Mouse (Mus musculus) G1E (cell line): ENCODE measurements around the gene Ednra. TPM values are rescaled to one million over a fixed set of nuclear protein-coding genes. Genes with fewer than 3 reads are reported as not detected.

Source experiments
- ATAC-seq: 2 replicates; pipeline ENCODE4 v1.8.0; 2016; ENCODE audit warnings: mild to moderate bottlenecking; ENCODE audit not compliant: insufficient number of reproducible peaks, poor library complexity, low FRiP score, severe bottlenecking; ENCODE audit errors: extremely low read depth
- DNase-seq: peaks from one replicate; pipeline ENCODE4 v3.0.0; 2012; ENCODE audit warnings: low spot score
- H3K27me3 ChIP-seq: 2 replicates; pipeline ENCODE4 v1.6.1; 2012; ENCODE audit warnings: mild to moderate bottlenecking, low read length, inconsistent platforms; ENCODE audit not compliant: insufficient read depth
- H3K36me3 ChIP-seq: replicated peaks from 2 replicates; pipeline ENCODE3; 2012; ENCODE audit warnings: mild to moderate bottlenecking, inconsistent platforms
- H3K4me1 ChIP-seq: 2 replicates; pipeline ENCODE4 v1.6.1; 2012; ENCODE audit warnings: low read depth, low read length, inconsistent platforms, mixed read lengths; ENCODE audit not compliant: insufficient read depth
- H3K4me3 ChIP-seq: 2 replicates; pipeline ENCODE4 v1.5.1; 2012; ENCODE audit warnings: low read depth, mild to moderate bottlenecking, inconsistent platforms, low read length, moderate library complexity, mixed read lengths
- H3K9me3 ChIP-seq: replicated peaks from 2 replicates; pipeline ENCODE4 v1.6.1; 2012; ENCODE audit warnings: inconsistent platforms
- CTCF ChIP-seq: IDR thresholded peaks from 2 replicates; pipeline ENCODE4 v1.5.1; 2012; ENCODE audit warnings: low read depth, low read length, inconsistent platforms, mixed read lengths
- GATA1 ChIP-seq: IDR thresholded peaks from 2 replicates; pipeline ENCODE4 v1.6.1; 2012; ENCODE audit warnings: borderline replicate concordance, low read length, inconsistent platforms, mixed read lengths
- GATA2 ChIP-seq: IDR thresholded peaks from 2 replicates; pipeline ENCODE4 v1.6.1; 2012; ENCODE audit warnings: low read depth, low read length, inconsistent platforms, borderline replicate concordance
- POLR2AphosphoS5 ChIP-seq: IDR thresholded peaks from 2 replicates; pipeline ENCODE4 v1.6.1; 2012; ENCODE audit warnings: low read depth, low read length, inconsistent platforms; ENCODE audit not compliant: insufficient replicate concordance
- TAL1 ChIP-seq: conservative IDR thresholded peaks from 2 replicates; pipeline ENCODE4 v1.6.1; 2012; ENCODE audit warnings: low read depth, low read length, inconsistent platforms, mixed read lengths
- polyA plus RNA-seq: library from polyadenylated mRNA; stranded (reverse); fragments of >175 nt; gene quantifications from 2 replicates; pipeline ENCODE4 v1.2.3, GENCODE M21; 2012
- total RNA-seq, 2 experiments: library from RNA; stranded (forward) in 1 of 2; stranded (reverse) in 1 of 2; fragments of 200-1000 nt in 1 of 2; fragments of >200 nt in 1 of 2; fragmentation: Nextera tagmentation in 1 of 2; gene quantifications; 2 replicates each; pipeline ENCODE4 v1.2.3; 2014 to 2017

Gene Ednra
- total and polyA plus RNA-seq, 3 experiments = 0.11 TPM; not detected in 2

DNA sequence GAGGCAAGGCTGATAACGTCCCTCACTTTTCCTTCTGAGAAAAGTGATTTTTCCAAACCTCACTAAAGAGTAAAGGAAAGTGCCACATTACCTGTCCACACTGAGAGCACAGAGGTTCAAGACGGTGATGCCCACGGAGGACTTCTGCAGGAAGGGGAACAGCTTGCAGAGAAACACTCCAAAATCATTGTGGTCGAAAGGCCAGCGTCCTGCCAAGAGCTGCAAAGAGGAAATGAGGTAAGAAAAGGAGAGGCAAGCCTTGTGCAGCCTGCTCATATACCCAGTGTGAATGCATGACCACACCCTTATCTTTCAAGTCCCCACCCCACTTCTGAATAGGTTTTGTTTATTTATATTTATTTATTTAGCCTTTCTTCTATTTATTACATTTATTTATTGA lies 35.3 kb downstream of the Ednra start:
- Histone ChIP-seq H3K27me3 (peaks cover 10% of the 10 kb centered on the region), H3K36me3 (no peaks in the 10 kb centered on the region), H3K4me3 (no peak overlapping the region), H3K9me3 (no peaks in the 10 kb centered on the region), H3K4me1 (peaks cover 7% of the 10 kb centered on the region)
- no peak for DNase-seq
- ATAC-seq = no peak
- TF ChIP-seq POLR2AphosphoS5 = no peak
- no peak for TF ChIP-seq GATA1
- TF ChIP-seq CTCF = no peak
- TF ChIP-seq TAL1 = no peak
- TF ChIP-seq GATA2 = no peak

DNA sequence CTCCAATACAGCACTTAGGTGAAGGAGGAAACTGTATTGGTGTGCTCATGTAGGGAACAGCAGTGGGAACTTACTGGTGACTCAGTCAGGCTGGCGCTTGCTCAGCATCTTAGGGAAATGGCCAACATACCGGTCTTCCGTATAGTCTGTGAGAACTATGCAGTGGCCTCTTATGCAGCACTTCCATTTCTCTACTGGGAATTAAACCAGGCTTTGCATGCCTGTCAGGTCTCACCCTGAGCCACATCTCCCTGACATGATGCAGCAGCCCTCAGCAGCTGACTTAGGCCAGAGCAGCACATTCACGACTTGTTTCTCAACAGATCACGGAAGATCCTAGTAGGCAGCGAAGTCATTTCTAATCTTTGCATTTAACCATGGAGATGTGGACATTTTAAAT lies 39.9 kb downstream of the Ednra start:
- ATAC-seq = no peak
- H3K9me3 ChIP-seq = no peaks in the 10 kb centered on the region
- DNase-seq = no peak
- no peaks in the 10 kb centered on the region for H3K36me3 ChIP-seq
- no peak overlapping the region for H3K4me3 ChIP-seq
- H3K27me3 ChIP-seq = peaks cover 6% of the 10 kb centered on the region; the same call in 1 of the 2 replicates
- TF ChIP-seq TAL1 (no peak), GATA2 (no peak), POLR2AphosphoS5 (no peak), CTCF (no peak), GATA1 (no peak)
- peaks cover 11% of the 10 kb centered on the region for H3K4me1 ChIP-seq

DNA sequence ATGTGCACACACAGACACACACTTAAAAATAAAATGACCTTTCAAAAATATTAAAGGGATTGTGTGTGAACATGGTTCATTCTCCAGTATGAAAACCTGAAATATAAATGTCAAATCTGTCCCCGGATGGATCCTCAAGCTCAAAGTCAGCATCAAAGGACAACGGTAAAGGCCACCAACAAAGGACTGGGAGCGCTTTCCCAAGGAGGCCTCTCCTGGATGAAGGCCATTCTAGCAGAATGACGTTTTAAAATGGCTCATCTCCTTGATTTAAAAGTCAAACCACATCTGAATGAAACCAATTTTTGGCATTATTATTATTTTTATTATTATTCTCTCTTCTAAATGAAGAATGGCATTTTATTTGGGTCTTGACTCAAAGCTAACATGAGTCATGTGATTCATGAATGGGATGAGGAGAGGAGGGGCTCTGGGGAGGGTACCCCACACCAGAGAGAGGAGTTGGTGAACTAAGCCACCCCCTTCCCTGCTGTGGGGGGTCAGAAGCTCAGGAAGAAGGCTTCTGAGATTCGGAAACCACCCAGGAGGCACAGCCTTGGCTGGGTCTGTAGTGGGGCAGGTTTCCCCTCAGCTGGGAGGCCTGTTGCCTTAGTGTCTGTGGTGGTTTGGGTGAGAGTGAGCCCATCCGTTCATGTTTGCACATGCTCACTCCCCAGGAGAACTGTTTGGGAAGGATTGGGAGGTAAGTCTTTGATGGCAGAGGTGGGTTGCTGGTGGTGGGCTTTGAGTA lies 40.7 kb downstream of the Ednra start:
- H3K9me3 ChIP-seq = no peaks in the 10 kb centered on the region
- TF ChIP-seq GATA2 (no peak), GATA1 (no peak), TAL1 (no peak), CTCF (no peak), POLR2AphosphoS5 (no peak)
- peaks cover 6% of the 10 kb centered on the region; the same call in 1 of the 2 replicates for H3K27me3 ChIP-seq
- no peak overlapping the region for H3K4me3 ChIP-seq
- DNase-seq = no peak
- H3K4me1 ChIP-seq = peaks cover 10% of the 10 kb centered on the region
- no peaks in the 10 kb centered on the region for H3K36me3 ChIP-seq
- ATAC-seq = no peak

DNA sequence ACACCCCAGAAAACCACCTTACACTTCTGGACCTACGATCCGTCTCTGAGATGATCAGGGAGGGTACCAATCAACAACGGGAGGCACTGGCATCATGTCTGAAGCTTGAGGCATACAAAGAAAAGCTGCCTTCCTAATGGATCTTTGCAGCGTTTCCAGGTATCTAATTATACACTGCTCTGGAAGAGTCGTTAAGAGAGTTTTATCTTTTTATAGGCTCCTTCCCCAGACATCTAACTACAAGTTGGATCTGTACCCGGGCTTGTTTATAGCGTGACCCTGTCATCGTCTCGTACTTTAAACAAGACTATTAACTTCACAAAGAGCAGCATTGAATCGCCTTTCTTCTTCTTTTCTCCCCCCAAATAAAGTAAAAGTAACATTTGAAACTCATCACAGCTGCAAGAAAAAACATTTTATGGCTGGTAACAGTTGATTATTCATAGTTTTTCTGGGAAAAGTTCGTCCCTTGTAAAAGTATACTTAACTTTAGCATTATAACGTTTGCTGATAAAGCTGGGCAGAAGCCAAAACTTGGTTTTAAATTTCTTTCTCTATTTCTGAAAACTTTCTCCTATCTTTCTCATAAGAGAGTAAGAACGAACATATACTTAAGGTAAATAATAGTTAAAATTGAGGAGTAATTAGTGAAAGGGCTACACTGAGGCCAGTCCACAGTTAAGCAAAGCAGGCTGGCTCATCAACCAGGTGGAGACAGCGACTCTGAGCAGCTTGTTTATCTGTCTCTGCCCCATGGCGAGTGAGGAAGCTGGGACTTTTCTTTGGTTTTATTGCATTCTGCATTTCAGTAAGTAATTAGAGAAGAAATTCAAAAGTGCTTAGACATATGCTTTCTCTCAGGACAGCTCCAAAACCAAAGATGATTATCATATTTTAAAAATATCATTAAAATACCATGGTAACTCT lies 42.0 kb downstream of the Ednra start:
- DNase-seq (no peak), ATAC-seq (no peak)
- Histone ChIP-seq H3K4me3 (no peak overlapping the region), H3K4me1 (peaks cover 10% of the 10 kb centered on the region), H3K36me3 (no peaks in the 10 kb centered on the region), H3K27me3 (peaks cover 2% of the 10 kb centered on the region; the same call in 1 of the 2 replicates), H3K9me3 (no peaks in the 10 kb centered on the region)
- no peak for TF ChIP-seq GATA2
- TF ChIP-seq CTCF = no peak
- no peak for TF ChIP-seq POLR2AphosphoS5
- no peak for TF ChIP-seq GATA1

DNA sequence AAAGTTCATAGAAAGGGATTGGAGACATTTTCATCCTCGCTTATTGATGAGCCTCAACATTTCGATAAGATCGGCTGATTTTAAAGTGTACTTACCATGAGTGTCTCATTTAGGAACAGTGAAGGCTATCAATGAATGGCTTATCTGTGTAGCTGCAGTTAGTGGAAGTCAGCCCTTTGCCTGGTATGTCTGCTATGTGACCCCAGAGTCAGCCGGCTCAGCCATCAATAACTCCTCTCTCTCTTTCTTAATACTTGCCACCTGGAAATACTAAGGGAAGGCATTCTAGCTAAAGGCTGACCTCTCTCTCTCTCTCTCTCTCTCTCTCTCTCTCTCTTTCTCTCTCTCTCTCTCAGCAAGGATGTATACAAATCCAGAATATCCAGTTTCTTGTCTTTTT lies 52.2 kb downstream of the Ednra start:
- no peak for ATAC-seq

More for the DNA sequence above, 52.2 kb downstream of the Ednra start:
- no peaks in the 10 kb centered on the region for H3K36me3 ChIP-seq
- TF ChIP-seq POLR2AphosphoS5 (no peak), GATA2 (no peak), GATA1 (no peak), TAL1 (no peak), CTCF (no peak)
- peaks cover 2% of the 10 kb centered on the region; the same call in 1 of the 2 replicates for H3K4me1 ChIP-seq
- H3K9me3 ChIP-seq = no peaks in the 10 kb centered on the region
- H3K4me3 ChIP-seq = no peak overlapping the region
- DNase-seq = no peak
- H3K27me3 ChIP-seq = no peaks in the 10 kb centered on the region
